Mouse (Mus musculus) testis, adult 2 months (tissue): ENCODE measurements around the gene Spats2l.

Experiments
- CTCF ChIP-seq: fragments of 200-500 bp; IDR thresholded peaks from 2 replicates; pipeline ENCODE4 v1.5.1; 2012; ENCODE audit warnings: low read depth, mild to moderate bottlenecking, inconsistent platforms, low read length, moderate library complexity; ENCODE audit not compliant: control insufficient read depth, insufficient read depth, insufficient replicate concordance
- POLR2A ChIP-seq: fragments of 200-500 bp; IDR thresholded peaks from 2 replicates; pipeline ENCODE4 v1.6.1; 2012; ENCODE audit warnings: low read depth, mild to moderate bottlenecking, inconsistent platforms, low read length, moderate library complexity; ENCODE audit not compliant: control insufficient read depth

- TF ChIP-seq POLR2A (no peak), CTCF (no peak)
Observed at GRCm38 (mm10) chr1:57824966-57825759, 51.2 kb downstream of the Spats2l start.
